In genomic region chr5:131851597-131852453, GRCm38 (mm10) we compare ENCODE assay signal across 10 mouse cellular contexts.
DNase-seq lines count a peak whose midpoint lies in the region; ATAC-seq and TF ChIP-seq lines count a peak whose summit lies in the region.
"Had no signal": no experiment of that assay in that cellular context is flagged by ENCODE, and none has a peak within 500 bp of the region (broad histone marks: within the 10 kb centered on the region; RNA-seq: fewer than 3 reads in every experiment).

No protein-coding gene starts in this region.

- no peak for ATAC-seq in kidney, postnatal 0 days (replicated peaks; ENCODE audit: low FRiP score, low read depth)
- ATAC-seq in forebrain, postnatal 0 days, result peak; percentile 25; the same call in 1 of the 2 replicates
- peak; percentile 60; the same call in 1 of the 2 replicates for ATAC-seq in limb, embryonic 12.5 days (ENCODE audit: insufficient number of reproducible peaks, insufficient read depth, low FRiP score, low TSS enrichment, low read depth)
- ATAC-seq: Patski had no signal

- H3K4me3 ChIP-seq in kidney, postnatal 0 days (replicated peaks; ENCODE audit: low read depth, low read length), result no peak overlapping the region
- H3K4me3 ChIP-seq in forebrain, postnatal 0 days (ENCODE audit: low read depth, low read length), result no peak overlapping the region
- H3K4me3 ChIP-seq in limb, embryonic 12.5 days (replicated peaks), result no peak overlapping the region
- H3K4me3 ChIP-seq: layer of hippocampus, adult 2 months had no signal

- H3K4me1 ChIP-seq in kidney, postnatal 0 days (replicated peaks; ENCODE audit: insufficient read depth, low read length), result peaks cover 12% of the 10 kb centered on the region
- H3K4me1 ChIP-seq in forebrain, postnatal 0 days (ENCODE audit: insufficient read depth), result no peaks in the 10 kb centered on the region; the same call in 1 of the 2 replicates
- peaks cover 64% of the 10 kb centered on the region for H3K4me1 ChIP-seq in limb, embryonic 12.5 days (replicated peaks)

- WGBS in kidney, postnatal 0 days, result 17% methylated on average over 20 of the region's 20 CpGs
- 10% methylated on average over 20 of the region's 20 CpGs for WGBS in forebrain, postnatal 0 days
- WGBS in limb, embryonic 12.5 days, result 6% methylated on average over 20 of the region's 20 CpGs

- peak; percentile 47 for DNase-seq in kidney, postnatal 0 days (ENCODE audit: low spot score)
- DNase-seq in kidney, postnatal 10 days, result no peak
- peak; percentile 45 for DNase-seq in forebrain, postnatal 0 days
- peak; percentile 63 for DNase-seq in retina, postnatal 1 day
- no peak for DNase-seq in spleen, adult 12 weeks (ENCODE audit: low spot score)
- DNase-seq in layer of hippocampus, adult 8-10 months (ENCODE audit: low spot score in 2 of 2), result no peak
- no peak for DNase-seq in right cerebral cortex, postnatal 25 days

- no peaks in the 10 kb centered on the region for H3K27me3 ChIP-seq in kidney, postnatal 0 days (ENCODE audit: insufficient read depth, low read length)
- H3K27me3 ChIP-seq in forebrain, postnatal 0 days (ENCODE audit: insufficient read depth, low read length), result no peaks in the 10 kb centered on the region
- peaks cover 2% of the 10 kb centered on the region; the same call in 1 of the 2 replicates for H3K27me3 ChIP-seq in limb, embryonic 12.5 days

- no peak overlapping the region for H3K9ac ChIP-seq in kidney, postnatal 0 days (ENCODE audit: low read depth, low read length)
- no peak overlapping the region for H3K9ac ChIP-seq in forebrain, postnatal 0 days
- no peak overlapping the region for H3K9ac ChIP-seq in limb, embryonic 12.5 days (replicated peaks)

- no peak overlapping the region for H3K27ac ChIP-seq in kidney, postnatal 0 days
- no peak overlapping the region for H3K27ac ChIP-seq in forebrain, postnatal 0 days (ENCODE audit: low read depth, low read length)
- H3K27ac ChIP-seq in limb, embryonic 12.5 days, result peak overlapping the region; percentile 84
- H3K27ac ChIP-seq: layer of hippocampus, adult 2 months had no signal

- H3K9me3 ChIP-seq in kidney, postnatal 0 days (replicated peaks; ENCODE audit: low read length), result no peaks in the 10 kb centered on the region
- no peaks in the 10 kb centered on the region for H3K9me3 ChIP-seq in forebrain, postnatal 0 days (ENCODE audit: low read length)
- no peaks in the 10 kb centered on the region for H3K9me3 ChIP-seq in limb, embryonic 12.5 days

- H3K4me2 ChIP-seq in kidney, postnatal 0 days (ENCODE audit: low read length), result peak overlapping the region; percentile 39
- H3K4me2 ChIP-seq in forebrain, postnatal 0 days (ENCODE audit: low read depth), result no peak overlapping the region
- H3K4me2 ChIP-seq in limb, embryonic 12.5 days, result peak overlapping the region; percentile 40

- no peak for TF ChIP-seq CTCF in kidney, postnatal 0 days (IDR thresholded peaks at IDR 0.05; ENCODE audit: low read depth)
- TF ChIP-seq CTCF in forebrain, postnatal 0 days (IDR thresholded peaks at IDR 0.05; ENCODE audit: low read depth), result no peak

- no peaks in the 10 kb centered on the region for H3K36me3 ChIP-seq in kidney, postnatal 0 days (ENCODE audit: insufficient read depth, low read length)
- H3K36me3 ChIP-seq in forebrain, postnatal 0 days (ENCODE audit: insufficient read depth), result no peaks in the 10 kb centered on the region
- no peaks in the 10 kb centered on the region for H3K36me3 ChIP-seq in limb, embryonic 12.5 days

Comparison
In these comparisons a context has a peak if more than half of its experiments do, and no peak if none do; other contexts are left out.
1. DNase-seq: peak in kidney, postnatal 0 days (single experiment), forebrain, postnatal 0 days (single experiment) and retina, postnatal 1 day (single experiment); none in kidney, postnatal 10 days (single experiment), spleen, adult 12 weeks (single experiment), layer of hippocampus, adult 8-10 months (0 of 2) and right cerebral cortex, postnatal 25 days (single experiment).